Mouse (Mus musculus) liver, embryonic 13.5 days (tissue): ENCODE results near the gene Ablim1. TPM values are rescaled to one million over a fixed set of nuclear protein-coding genes. Genes with fewer than 3 reads are reported as not detected.

ENCODE experiments used
- ATAC-seq: fragments of 200-750 bp; cut with Nextera tagmentation; 2 replicates; pipeline ENCODE4 v1.8.0; 2017; ENCODE audit warnings: low read depth, mild to moderate bottlenecking, moderate number of reproducible peaks, moderate library complexity
- DNase-seq: peaks from one replicate; pipeline ENCODE4 v3.0.0; 2022
- H3K27ac ChIP-seq: fragments of 300-500 bp; sonication (generic); 2 replicates; pipeline ENCODE4 v1.5.1; 2015; ENCODE audit warnings: moderate library complexity, mild to moderate bottlenecking, inconsistent platforms
- H3K27me3 ChIP-seq: fragments of 300-500 bp; sonication (generic); 2 replicates; pipeline ENCODE4 v1.6.1; 2015; ENCODE audit warnings: mild to moderate bottlenecking, inconsistent platforms
- H3K36me3 ChIP-seq: fragments of 300-500 bp; sonication (generic); 2 replicates; pipeline ENCODE4 v1.6.1; 2015; ENCODE audit warnings: mild to moderate bottlenecking, inconsistent platforms
- H3K4me1 ChIP-seq: fragments of 300-500 bp; sonication (generic); replicated peaks from 2 replicates; pipeline ENCODE4 v1.6.1; 2015; ENCODE audit warnings: inconsistent platforms
- H3K4me2 ChIP-seq: fragments of 300-500 bp; sonication (generic); 2 replicates; pipeline ENCODE4 v1.6.1; 2015; ENCODE audit warnings: inconsistent platforms, mild to moderate bottlenecking, moderate library complexity
- H3K4me3 ChIP-seq: fragments of 300-500 bp; sonication (generic); replicated peaks from 2 replicates; pipeline ENCODE4 v1.5.1; 2015; ENCODE audit warnings: mild to moderate bottlenecking, inconsistent platforms
- H3K9ac ChIP-seq: fragments of 300-500 bp; sonication (generic); 2 replicates; pipeline ENCODE4 v1.6.1; 2015; ENCODE audit warnings: mild to moderate bottlenecking, inconsistent platforms
- H3K9me3 ChIP-seq: fragments of 300-500 bp; sonication (generic); replicated peaks from 2 replicates; pipeline ENCODE4 v1.6.1; 2016; ENCODE audit warnings: inconsistent platforms
- WGBS: fragments of 180-500 bp; shearing (Covaris S2); methylation state at CpG from one replicate; pipeline ENCODE4 v1.1.7; 2015; ENCODE audit not compliant: insufficient replicate concordance; 5-methylcytosine and 5-hydroxymethylcytosine counted together
- polyA plus RNA-seq: library from polyadenylated mRNA; unstranded; fragments of >200 nt; fragmentation: Nextera tagmentation; extraction: Ambion mirVana; gene quantifications from 2 replicates; pipeline ENCODE4 v1.2.1, GENCODE M21; 2015

Gene Ablim1
- polyA plus RNA-seq, 1 experiment from 2014 or later, result 4.8 TPM

- no peaks in the 10 kb centered on the region for H3K27me3 ChIP-seq
- H3K27ac ChIP-seq, result peak overlapping the region; percentile 70
- H3K4me3 ChIP-seq, result peak overlapping the region; percentile 96
- 76% methylated on average over 5 of the region's 5 CpGs for WGBS
- peak overlapping the region; percentile 74 for H3K9ac ChIP-seq
- H3K9me3 ChIP-seq, result no peaks in the 10 kb centered on the region
- ATAC-seq (no peak), DNase-seq (no peak)
- H3K36me3 ChIP-seq, result no peaks in the 10 kb centered on the region
- H3K4me2 ChIP-seq, result peak overlapping the region; percentile 81
- peaks cover 62% of the 10 kb centered on the region for H3K4me1 ChIP-seq
Observed at GRCm38 (mm10) chr19:57357811-57358210, 43.1 kb upstream of the Ablim1 start.

- Histone ChIP-seq H3K4me1 (peaks cover 57% of the 10 kb centered on the region), H3K27ac (peak overlapping the region; percentile 70; the same call in 1 of the 2 replicates), H3K27me3 (no peaks in the 10 kb centered on the region), H3K4me2 (peak overlapping the region; percentile 81), H3K4me3 (no peak overlapping the region), H3K9ac (peak overlapping the region; percentile 74; the same call in 1 of the 2 replicates), H3K9me3 (no peaks in the 10 kb centered on the region), H3K36me3 (no peaks in the 10 kb centered on the region)
- ATAC-seq (no peak), DNase-seq (no peak)
- 63% methylated on average over 6 of the region's 6 CpGs for WGBS
Observed at GRCm38 (mm10) chr19:57357244-57357643, 42.5 kb upstream of the Ablim1 start.

DNA sequence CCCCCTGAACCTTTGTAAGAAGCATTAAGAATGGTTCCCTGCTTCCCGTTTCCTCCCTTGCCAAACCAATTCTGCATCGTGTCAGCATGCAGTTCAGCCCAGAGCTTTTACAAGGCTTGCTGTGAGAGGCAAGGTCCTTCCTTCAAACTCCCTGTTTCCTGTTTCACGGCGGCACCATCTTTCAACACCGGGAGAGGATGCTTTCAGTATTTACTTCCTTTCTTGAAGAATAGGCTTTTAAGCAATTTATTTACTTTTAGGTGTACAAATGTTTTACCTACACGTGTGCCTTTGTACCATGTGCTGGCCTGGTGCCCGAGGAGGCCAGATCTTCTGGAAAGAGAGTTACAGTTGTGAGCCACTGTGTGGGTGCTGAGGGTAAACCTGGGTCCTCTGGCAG, 41.6 kb upstream of the Ablim1 start:
- H3K9ac ChIP-seq, result no peak overlapping the region; the same call in 1 of the 2 replicates
- WGBS, result 39% methylated on average over 7 of the region's 7 CpGs
- ATAC-seq (no peak), DNase-seq (no peak)
- H3K9me3 ChIP-seq, result no peaks in the 10 kb centered on the region
- peaks cover 57% of the 10 kb centered on the region for H3K4me1 ChIP-seq
- no peak overlapping the region for H3K4me3 ChIP-seq
- H3K4me2 ChIP-seq, result peak overlapping the region; percentile 41
- no peaks in the 10 kb centered on the region for H3K27me3 ChIP-seq
- H3K36me3 ChIP-seq, result no peaks in the 10 kb centered on the region
- peak overlapping the region; percentile 66 for H3K27ac ChIP-seq

- WGBS, result 41% methylated on average over 16 of the region's 16 CpGs
- Histone ChIP-seq H3K4me2 (peak overlapping the region; percentile 41), H3K4me1 (peaks cover 57% of the 10 kb centered on the region), H3K4me3 (no peak overlapping the region; the same call in 1 of the 2 replicates), H3K9me3 (no peaks in the 10 kb centered on the region), H3K27me3 (no peaks in the 10 kb centered on the region), H3K27ac (peak overlapping the region; percentile 66), H3K36me3 (no peaks in the 10 kb centered on the region), H3K9ac (no peak overlapping the region; the same call in 1 of the 2 replicates)
- DNase-seq (no peak), ATAC-seq (no peak)
Observed at GRCm38 (mm10) chr19:57355451-57356251, 40.9 kb upstream of the Ablim1 start.

- no peak overlapping the region for H3K9ac ChIP-seq
- no peaks in the 10 kb centered on the region for H3K9me3 ChIP-seq
- 58% methylated on average over 6 of the region's 6 CpGs for WGBS
- DNase-seq, result no peak
- no peak overlapping the region for H3K4me2 ChIP-seq
- H3K27ac ChIP-seq, result no peak overlapping the region
- no peaks in the 10 kb centered on the region for H3K27me3 ChIP-seq
- peaks cover 51% of the 10 kb centered on the region for H3K4me1 ChIP-seq
- no peak overlapping the region for H3K4me3 ChIP-seq
- no peaks in the 10 kb centered on the region for H3K36me3 ChIP-seq
- ATAC-seq, result no peak
Observed at GRCm38 (mm10) chr19:57354715-57355114, 40.0 kb upstream of the Ablim1 start.

DNA sequence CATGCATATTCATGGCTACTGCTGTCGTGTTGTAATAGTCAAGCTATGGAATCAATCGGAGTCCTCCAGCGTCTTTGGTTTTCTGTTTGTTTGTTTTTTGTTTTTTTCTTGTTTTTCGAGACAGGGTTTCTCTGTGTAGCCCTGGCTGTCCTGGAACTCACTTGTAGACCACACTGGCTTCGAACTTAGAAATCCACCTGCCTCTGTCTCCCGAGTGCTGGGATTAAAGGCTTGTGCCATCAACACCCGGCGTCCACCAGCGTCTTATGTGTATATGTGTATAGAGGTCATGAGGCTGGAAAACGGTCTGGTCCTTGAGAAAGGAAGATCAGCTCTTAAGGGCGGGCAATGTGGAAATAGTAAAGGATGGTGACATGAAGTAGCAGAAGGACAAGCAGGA, 39.3 kb upstream of the Ablim1 start:
- DNase-seq, result no peak
- no peak for ATAC-seq
- Histone ChIP-seq H3K27me3 (no peaks in the 10 kb centered on the region), H3K9me3 (no peaks in the 10 kb centered on the region), H3K4me3 (no peak overlapping the region), H3K4me1 (peaks cover 44% of the 10 kb centered on the region), H3K4me2 (no peak overlapping the region), H3K9ac (no peak overlapping the region), H3K27ac (no peak overlapping the region), H3K36me3 (no peaks in the 10 kb centered on the region)
- WGBS, result 84% methylated on average over 11 of the region's 11 CpGs

DNA sequence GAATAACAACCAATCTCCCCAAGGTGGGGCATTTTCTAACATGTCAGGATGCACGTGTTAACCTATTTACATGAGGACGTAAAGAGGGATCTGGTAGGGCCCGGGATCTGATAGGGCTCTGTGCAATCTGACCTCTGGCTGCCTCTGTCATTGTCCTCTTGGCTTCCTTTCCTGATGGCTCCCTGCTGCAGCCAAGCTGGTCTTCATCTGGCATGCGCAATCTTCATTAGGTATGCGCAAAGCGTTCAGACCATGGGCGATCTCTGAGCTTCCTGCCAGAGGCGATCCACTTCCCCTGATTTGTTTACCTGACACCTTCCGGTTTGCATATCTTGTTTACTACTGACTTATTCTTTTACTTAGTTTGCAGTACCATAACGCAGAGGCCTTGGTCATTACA, 38.5 kb upstream of the Ablim1 start:
- no peak for ATAC-seq
- no peak for DNase-seq
- WGBS, result 86% methylated on average over 10 of the region's 10 CpGs

DNA sequence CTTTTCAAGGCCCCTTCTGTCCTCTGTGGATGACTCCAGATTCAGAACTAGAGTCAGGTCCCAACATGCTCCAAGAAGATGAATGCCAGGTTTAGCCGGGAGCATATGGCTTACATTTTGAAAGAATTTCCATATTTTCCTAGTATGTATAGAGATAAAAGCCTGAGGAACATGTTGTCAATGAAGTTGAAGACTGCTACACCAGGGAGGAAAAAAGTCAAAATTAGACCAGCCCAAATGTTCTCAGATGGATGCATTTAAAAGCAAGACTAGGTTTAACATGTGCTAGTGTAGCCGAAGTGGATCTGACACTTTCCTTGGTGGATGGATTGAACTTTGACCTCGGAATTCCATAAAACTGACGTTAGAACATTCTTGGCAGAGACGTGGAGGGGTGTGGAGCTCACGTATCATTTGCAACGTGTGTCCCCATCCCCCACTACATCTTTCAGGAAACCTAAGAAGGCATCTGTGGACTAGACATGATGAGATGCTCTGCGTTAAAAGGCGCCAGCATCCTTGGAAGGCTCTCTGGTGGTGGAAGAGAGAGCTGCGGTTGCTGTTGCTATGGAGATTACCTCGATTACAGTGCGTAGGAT, 37.7 kb upstream of the Ablim1 start:
- no peaks in the 10 kb centered on the region for H3K36me3 ChIP-seq
- H3K4me1 ChIP-seq, result peaks cover 28% of the 10 kb centered on the region
- H3K27me3 ChIP-seq, result no peaks in the 10 kb centered on the region
- no peak overlapping the region for H3K9ac ChIP-seq
- DNase-seq (no peak), ATAC-seq (no peak)
- 0 out of 2 replicates have a peak, but pooled peaks cover 6% of the 10 kb centered on the region for H3K9me3 ChIP-seq
- H3K4me2 ChIP-seq, result no peak overlapping the region
- no peak overlapping the region for H3K4me3 ChIP-seq
- no peak overlapping the region for H3K27ac ChIP-seq
- WGBS, result 74% methylated on average over 12 of the region's 12 CpGs

More for the DNA sequence above, 38.5 kb upstream of the Ablim1 start:
- Histone ChIP-seq H3K4me1 (peaks cover 36% of the 10 kb centered on the region), H3K4me2 (no peak overlapping the region), H3K9me3 (no peaks in the 10 kb centered on the region), H3K36me3 (no peaks in the 10 kb centered on the region), H3K27ac (no peak overlapping the region), H3K9ac (no peak overlapping the region), H3K4me3 (no peak overlapping the region), H3K27me3 (no peaks in the 10 kb centered on the region)

- peaks cover 18% of the 10 kb centered on the region; the same call in 1 of the 2 replicates for H3K9me3 ChIP-seq
- DNase-seq, result no peak
- H3K4me2 ChIP-seq, result no peak overlapping the region
- no peak for ATAC-seq
- H3K27ac ChIP-seq, result no peak overlapping the region
- H3K4me3 ChIP-seq, result no peak overlapping the region
- no peaks in the 10 kb centered on the region for H3K36me3 ChIP-seq
- H3K9ac ChIP-seq, result no peak overlapping the region
- no peaks in the 10 kb centered on the region for H3K4me1 ChIP-seq
- H3K27me3 ChIP-seq, result no peaks in the 10 kb centered on the region
Observed at GRCm38 (mm10) chr19:57349096-57349495, 34.4 kb upstream of the Ablim1 start.

DNA sequence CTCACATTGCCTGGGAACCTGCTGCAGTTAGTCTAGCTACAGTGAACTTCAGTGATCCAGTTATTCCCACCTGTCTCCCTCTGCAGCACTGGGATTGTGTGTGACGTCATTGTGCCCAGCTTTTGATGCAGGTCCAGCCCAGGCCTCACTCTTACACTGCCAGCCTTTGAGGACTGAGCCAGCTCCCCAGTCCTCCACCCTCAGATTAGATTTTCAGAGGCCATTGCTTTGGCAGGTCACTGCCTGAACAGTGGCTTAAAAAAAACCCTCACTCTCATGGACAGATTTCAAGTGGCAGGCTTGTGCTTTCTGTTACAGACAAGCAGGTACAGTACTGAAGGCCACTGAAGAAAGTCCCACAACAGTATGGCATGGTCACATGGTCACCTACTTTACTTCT, 30.0 kb upstream of the Ablim1 start:
- Histone ChIP-seq H3K9me3 (peaks cover 18% of the 10 kb centered on the region; the same call in 1 of the 2 replicates), H3K4me2 (no peak overlapping the region), H3K27ac (no peak overlapping the region), H3K36me3 (no peaks in the 10 kb centered on the region), H3K4me1 (0 out of 2 replicates have a peak, but pooled peaks cover 2% of the 10 kb centered on the region), H3K27me3 (no peaks in the 10 kb centered on the region), H3K4me3 (no peak overlapping the region), H3K9ac (no peak overlapping the region)
- no peak for ATAC-seq
- DNase-seq, result no peak
- 59% methylated on average over 1 of the region's 1 CpGs for WGBS

- H3K9me3 ChIP-seq, result peaks cover 18% of the 10 kb centered on the region; the same call in 1 of the 2 replicates
- no peak overlapping the region for H3K9ac ChIP-seq
- 0 out of 2 replicates have a peak, but pooled peaks cover 2% of the 10 kb centered on the region for H3K4me1 ChIP-seq
- H3K36me3 ChIP-seq, result no peaks in the 10 kb centered on the region
- no peak overlapping the region for H3K4me2 ChIP-seq
- H3K4me3 ChIP-seq, result no peak overlapping the region
- DNase-seq (no peak), ATAC-seq (no peak)
- H3K27me3 ChIP-seq, result no peaks in the 10 kb centered on the region
- 30% methylated on average over 5 of the region's 5 CpGs for WGBS
- no peak overlapping the region for H3K27ac ChIP-seq
Observed at GRCm38 (mm10) chr19:57343860-57344259, 29.1 kb upstream of the Ablim1 start.
